Mouse (Mus musculus): ENCODE data around the gene Cerkl. TPM values are rescaled to one million over a fixed set of nuclear protein-coding genes. Genes with fewer than 3 reads are reported as not detected.
A peak's percentile ranks its signal among the peaks of the same experiment; 100 is the strongest.

Gene Cerkl
- polyA plus RNA-seq, 1 experiment from 2014 or later: 0.80 TPM

GRCm38 (mm10) chr2:79455646-79456045 lies 939 bp downstream of the Cerkl start:
- Histone ChIP-seq H3K27ac (peak overlapping the region; percentile 65; the same call in 1 of the 2 replicates), H3K9ac (peak overlapping the region; percentile 15; the same call in 1 of the 2 replicates), H3K4me2 (peak overlapping the region; percentile 63), H3K4me3 (peak overlapping the region; percentile 44), H3K9me3 (no peaks in the 10 kb centered on the region), H3K27me3 (replicated peaks) (peaks cover 16% of the 10 kb centered on the region), H3K4me1 (peaks cover 32% of the 10 kb centered on the region), H3K36me3 (replicated peaks) (no peaks in the 10 kb centered on the region)
- ATAC-seq (replicated peaks): no peak
- WGBS: 2% methylated on average over 10 of the region's 10 CpGs

- WGBS: 9% methylated on average over 15 of the region's 15 CpGs
- Histone ChIP-seq H3K27ac (peak overlapping the region; percentile 65), H3K27me3 (replicated peaks) (peaks cover 14% of the 10 kb centered on the region), H3K4me2 (peak overlapping the region; percentile 63), H3K9ac (peak overlapping the region; percentile 39), H3K4me3 (peak overlapping the region; percentile 44), H3K4me1 (peaks cover 29% of the 10 kb centered on the region), H3K9me3 (no peaks in the 10 kb centered on the region), H3K36me3 (replicated peaks) (no peaks in the 10 kb centered on the region)
- ATAC-seq (replicated peaks): 0 out of 2 replicates have a peak, but pooled peaks have one; percentile 4
Observed at GRCm38 (mm10) chr2:79454786-79455446, 1.7 kb downstream of the Cerkl start.

- Histone ChIP-seq H3K9ac (peak overlapping the region; percentile 39), H3K4me2 (peak overlapping the region; percentile 63), H3K4me1 (peaks cover 21% of the 10 kb centered on the region), H3K27ac (peak overlapping the region; percentile 65), H3K27me3 (replicated peaks) (peaks cover 14% of the 10 kb centered on the region), H3K36me3 (replicated peaks) (no peaks in the 10 kb centered on the region), H3K4me3 (peak overlapping the region; percentile 44), H3K9me3 (no peaks in the 10 kb centered on the region)
- ATAC-seq (replicated peaks): peak; percentile 54
- 1% methylated on average over 55 of the region's 55 CpGs for WGBS
Observed at GRCm38 (mm10) chr2:79453901-79454781, 2.4 kb downstream of the Cerkl start.

DNA sequence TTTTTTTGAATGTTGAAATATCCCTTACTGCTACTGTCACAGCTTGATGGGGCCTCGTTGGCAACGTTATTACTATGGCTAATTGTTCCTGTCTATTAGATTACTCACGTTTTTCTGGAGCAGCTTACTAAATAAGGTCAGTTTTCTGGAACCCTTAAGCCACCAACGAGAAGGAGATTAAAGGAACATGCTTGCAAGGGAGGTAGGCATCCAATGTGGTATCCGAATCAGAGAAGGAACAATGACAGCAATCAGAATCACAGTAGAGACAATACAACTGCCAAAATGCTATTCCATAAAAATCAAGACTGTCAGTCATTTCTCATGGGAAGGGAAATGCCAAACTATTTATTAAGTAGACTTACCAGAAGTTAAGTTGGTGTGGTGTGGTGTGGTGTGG lies 5.1 kb downstream of the Cerkl start:
- Histone ChIP-seq H3K9me3 (no peaks in the 10 kb centered on the region), H3K4me3 (no peak overlapping the region), H3K27me3 (replicated peaks) (no peaks in the 10 kb centered on the region; the same call in 1 of the 2 replicates), H3K27ac (no peak overlapping the region), H3K4me1 (peaks cover 12% of the 10 kb centered on the region; the same call in 1 of the 2 replicates), H3K36me3 (replicated peaks) (no peaks in the 10 kb centered on the region), H3K9ac (no peak overlapping the region), H3K4me2 (no peak overlapping the region)
- 33% methylated on average over 5 of the region's 5 CpGs for WGBS
- ATAC-seq (replicated peaks): no peak

GRCm38 (mm10) chr2:79450684-79451394 lies 5.7 kb downstream of the Cerkl start:
- ATAC-seq (replicated peaks): no peak
- WGBS: 54% methylated on average over 4 of the region's 4 CpGs
- no peaks in the 10 kb centered on the region for H3K36me3 ChIP-seq (replicated peaks)
- H3K9ac ChIP-seq: no peak overlapping the region
- H3K4me3 ChIP-seq: no peak overlapping the region
- no peak overlapping the region for H3K27ac ChIP-seq
- peaks cover 9% of the 10 kb centered on the region; the same call in 1 of the 2 replicates for H3K4me1 ChIP-seq
- no peaks in the 10 kb centered on the region; the same call in 1 of the 2 replicates for H3K27me3 ChIP-seq (replicated peaks)
- no peak overlapping the region for H3K4me2 ChIP-seq
- no peaks in the 10 kb centered on the region for H3K9me3 ChIP-seq

GRCm38 (mm10) chr2:79449371-79449770 lies 7.2 kb downstream of the Cerkl start:
- Histone ChIP-seq H3K27me3 (replicated peaks) (no peaks in the 10 kb centered on the region), H3K27ac (no peak overlapping the region), H3K4me1 (peaks cover 7% of the 10 kb centered on the region; the same call in 1 of the 2 replicates), H3K4me3 (no peak overlapping the region), H3K9me3 (no peaks in the 10 kb centered on the region), H3K36me3 (replicated peaks) (no peaks in the 10 kb centered on the region), H3K9ac (no peak overlapping the region), H3K4me2 (no peak overlapping the region)
- no peak for ATAC-seq (replicated peaks)
- 55% methylated on average over 4 of the region's 4 CpGs for WGBS

GRCm38 (mm10) chr2:79447198-79447597 lies 9.4 kb downstream of the Cerkl start:
- Histone ChIP-seq H3K27ac (no peak overlapping the region), H3K36me3 (replicated peaks) (no peaks in the 10 kb centered on the region), H3K4me1 (no peaks in the 10 kb centered on the region), H3K4me3 (no peak overlapping the region), H3K27me3 (replicated peaks) (no peaks in the 10 kb centered on the region), H3K4me2 (no peak overlapping the region), H3K9me3 (no peaks in the 10 kb centered on the region), H3K9ac (no peak overlapping the region)
- ATAC-seq (replicated peaks): no peak
- 73% methylated on average over 1 of the region's 1 CpGs for WGBS

- Histone ChIP-seq H3K4me2 (no peak overlapping the region), H3K4me1 (no peaks in the 10 kb centered on the region), H3K27ac (no peak overlapping the region), H3K36me3 (replicated peaks) (no peaks in the 10 kb centered on the region), H3K27me3 (replicated peaks) (no peaks in the 10 kb centered on the region), H3K9ac (no peak overlapping the region), H3K9me3 (no peaks in the 10 kb centered on the region), H3K4me3 (no peak overlapping the region)
- ATAC-seq (replicated peaks): no peak
- whole genome bisulfite sequencing: 84% methylated on average over 3 of the region's 3 CpGs
Observed at GRCm38 (mm10) chr2:79443861-79444620, 12.5 kb downstream of the Cerkl start.

DNA sequence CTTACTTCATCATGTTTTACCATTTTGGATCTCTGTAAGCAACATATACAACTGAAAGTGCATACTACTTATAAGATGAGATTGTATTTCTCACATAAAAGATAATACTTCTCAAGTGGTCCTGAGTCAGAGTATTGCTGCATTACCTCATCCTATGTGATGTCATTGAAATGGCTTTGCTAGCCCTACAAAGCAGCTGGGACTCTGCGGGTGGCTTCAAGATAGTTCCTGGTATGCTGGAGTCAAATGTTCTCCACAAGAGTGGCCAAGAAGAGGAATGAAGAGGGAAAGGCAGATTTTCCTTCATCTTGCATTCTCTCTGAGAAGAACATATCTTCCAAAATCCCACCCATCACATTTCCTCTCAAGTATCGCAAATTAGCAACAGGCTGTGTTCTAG lies 13.2 kb downstream of the Cerkl start:
- Histone ChIP-seq H3K9ac (no peak overlapping the region), H3K4me2 (no peak overlapping the region), H3K27ac (no peak overlapping the region), H3K9me3 (no peaks in the 10 kb centered on the region), H3K4me1 (no peaks in the 10 kb centered on the region), H3K27me3 (replicated peaks) (no peaks in the 10 kb centered on the region), H3K36me3 (replicated peaks) (no peaks in the 10 kb centered on the region), H3K4me3 (no peak overlapping the region)
- 95% methylated on average over 2 of the region's 2 CpGs for WGBS
- ATAC-seq (replicated peaks): no peak

DNA sequence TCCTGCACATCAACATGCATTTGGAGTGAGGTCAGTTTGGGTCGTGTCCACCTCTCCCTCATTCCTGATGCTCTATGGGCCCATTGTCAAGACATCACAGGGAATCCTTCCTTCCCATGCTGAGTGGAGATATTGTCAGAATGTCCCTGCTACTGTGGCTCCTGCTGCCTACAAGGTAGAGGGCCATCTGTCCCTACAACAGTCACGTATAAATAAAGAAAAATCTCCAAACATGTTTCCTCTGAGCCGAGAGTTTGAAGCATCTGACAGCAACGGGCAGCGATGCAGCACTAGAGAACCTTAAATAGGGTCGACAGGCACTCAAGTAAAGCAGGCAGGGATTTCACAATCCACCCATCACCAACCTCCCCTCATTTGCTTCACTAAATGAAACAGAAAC lies 13.7 kb downstream of the Cerkl start:
- no peak for ATAC-seq (replicated peaks)
- Histone ChIP-seq H3K27me3 (replicated peaks) (no peaks in the 10 kb centered on the region), H3K36me3 (replicated peaks) (no peaks in the 10 kb centered on the region), H3K4me1 (no peaks in the 10 kb centered on the region), H3K4me3 (no peak overlapping the region), H3K4me2 (no peak overlapping the region), H3K9ac (no peak overlapping the region), H3K27ac (no peak overlapping the region), H3K9me3 (no peaks in the 10 kb centered on the region)
- WGBS: 79% methylated on average over 6 of the region's 6 CpGs

DNA sequence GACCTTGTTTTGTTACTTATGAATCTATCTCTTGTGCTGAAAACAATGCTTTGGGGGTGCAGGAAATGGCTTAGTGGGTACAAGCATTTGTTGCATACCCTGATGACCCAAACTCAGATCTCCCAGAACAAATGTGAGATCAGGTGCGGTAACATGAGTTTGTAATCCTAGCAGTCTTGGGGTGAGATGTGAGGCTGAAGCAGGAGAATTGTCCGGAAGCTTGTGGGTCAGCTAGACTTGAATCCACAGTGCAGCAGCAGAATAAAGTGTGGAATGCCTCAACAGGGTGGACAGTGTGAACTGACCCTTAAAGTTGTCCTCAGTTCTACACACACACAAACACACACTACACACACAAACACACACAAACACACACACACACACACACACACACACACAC lies 14.4 kb downstream of the Cerkl start:
- Histone ChIP-seq H3K4me3 (no peak overlapping the region), H3K27ac (no peak overlapping the region), H3K9ac (no peak overlapping the region), H3K27me3 (replicated peaks) (no peaks in the 10 kb centered on the region), H3K9me3 (no peaks in the 10 kb centered on the region), H3K4me1 (no peaks in the 10 kb centered on the region), H3K4me2 (no peak overlapping the region), H3K36me3 (replicated peaks) (no peaks in the 10 kb centered on the region)
- WGBS: 94% methylated on average over 2 of the region's 2 CpGs
- no peak for ATAC-seq (replicated peaks)
